Mouse (Mus musculus): ENCODE data around the gene Erp44. TPM values are rescaled to one million over a fixed set of nuclear protein-coding genes. Genes with fewer than 3 reads are reported as not detected.

Gene Erp44
- polyA plus RNA-seq, 1 experiment from 2014 or later, result 70.9 TPM

DNA sequence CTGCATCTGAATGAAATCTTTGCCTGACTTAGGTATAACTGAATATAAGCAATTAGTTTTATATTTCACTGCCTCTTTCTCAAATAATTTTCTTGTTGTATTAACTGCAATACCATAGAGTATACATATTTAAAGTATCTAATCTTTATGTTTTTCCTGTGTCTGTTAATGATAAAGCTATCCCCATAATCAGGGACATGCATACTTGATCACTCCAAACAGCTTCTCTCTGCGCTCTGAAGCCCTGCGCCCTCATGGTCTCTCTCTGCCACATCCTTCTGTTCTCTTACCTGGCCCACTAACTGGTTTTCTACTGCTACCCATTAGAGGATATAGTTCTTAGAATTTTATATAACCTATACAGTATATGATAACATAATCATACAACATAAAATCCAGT, 129.9 kb downstream of the Erp44 start:
- no peak overlapping the region for H3K9ac ChIP-seq (replicated peaks)
- H3K4me3 ChIP-seq, result no peak overlapping the region
- WGBS, result 92% methylated on average over 2 of the region's 2 CpGs
- H3K27ac ChIP-seq (replicated peaks), result no peak overlapping the region
- H3K36me3 ChIP-seq, result no peaks in the 10 kb centered on the region
- H3K9me3 ChIP-seq, result no peaks in the 10 kb centered on the region
- H3K4me2 ChIP-seq (replicated peaks), result no peak overlapping the region
- no peaks in the 10 kb centered on the region for H3K27me3 ChIP-seq
- no peak for ATAC-seq (ENCODE audit: low FRiP score, low read depth)
- no peaks in the 10 kb centered on the region for H3K4me1 ChIP-seq

MicroRNAs within 50 kb of the gene (microRNA counts, 519-probe panel; counts per million panel counts)
- not detected for microRNA mmu-miR-1958

Small RNAs within 50 kb of the gene (microRNA-seq; reads per million reads assigned to microRNA genes)
- not detected for gene Mir1958

Other genes with a start within 250 kb of the Erp44 start
- 0.48 and 0.83 TPM in 2 replicates for gene Nr4a3, start 234.4 kb downstream of the Erp44 start, polyA plus RNA-seq (2016; fragmentation: Nextera tagmentation; extraction: Ambion mirVana)
- 25.2 and 26.4 TPM in 2 replicates for gene Stx17, start 154.6 kb downstream of the Erp44 start, polyA plus RNA-seq (2016; fragmentation: Nextera tagmentation; extraction: Ambion mirVana)
- gene Invs, start 202 bp upstream of the Erp44 start, polyA plus RNA-seq (2016; fragmentation: Nextera tagmentation; extraction: Ambion mirVana), result 10.5 and 10.8 TPM in 2 replicates
- gene Tex10, start 193.9 kb upstream of the Erp44 start, polyA plus RNA-seq (2016; fragmentation: Nextera tagmentation; extraction: Ambion mirVana), result 52.8 and 54.9 TPM in 2 replicates